Mouse (Mus musculus) brain, embryonic 14.5 days (tissue): ENCODE measurements around the gene Cpz.

Experiments
- CTCF ChIP-seq: fragments of 200-500 bp; IDR thresholded peaks from 2 replicates; pipeline ENCODE4 v1.5.1; 2012; ENCODE audit warnings: inconsistent platforms, mild to moderate bottlenecking, moderate library complexity, borderline replicate concordance; ENCODE audit not compliant: insufficient read depth, insufficient read length; ENCODE audit errors: extremely low read depth
- POLR2A ChIP-seq: fragments of 200-500 bp; IDR thresholded peaks from 2 replicates; pipeline ENCODE4 v1.6.1; 2012; ENCODE audit warnings: mild to moderate bottlenecking, inconsistent platforms, borderline replicate concordance; ENCODE audit not compliant: poor library complexity, insufficient read depth, insufficient read length, severe bottlenecking; ENCODE audit errors: extremely low read depth

- TF ChIP-seq CTCF (peak; percentile 91), POLR2A (no peak)
Measured at GRCm38 (mm10) chr5:35510589-35510988, 14.9 kb downstream of the Cpz start.
